Mouse (Mus musculus): ENCODE measurements around the gene Mysm1. TPM values are rescaled to one million over a fixed set of nuclear protein-coding genes. Genes with fewer than 3 reads are reported as not detected.

The Mysm1 gene
- polyA plus RNA-seq, 1 experiment from 2014 or later, result 35.0 TPM

GRCm38 (mm10) chr4:94901780-94902179 lies 77.1 kb downstream of the Mysm1 start:
- Histone ChIP-seq H3K4me3 (no peak overlapping the region), H3K27ac (replicated peaks) (no peak overlapping the region), H3K4me1 (no peaks in the 10 kb centered on the region), H3K27me3 (no peaks in the 10 kb centered on the region), H3K36me3 (no peaks in the 10 kb centered on the region), H3K9ac (replicated peaks) (no peak overlapping the region), H3K4me2 (replicated peaks) (no peak overlapping the region), H3K9me3 (no peaks in the 10 kb centered on the region)
- WGBS, result 74% methylated on average over 3 of the region's 3 CpGs
- ATAC-seq (ENCODE audit: low FRiP score, low read depth), result no peak

GRCm38 (mm10) chr4:94900744-94901143 lies 78.2 kb downstream of the Mysm1 start:
- no peak overlapping the region for H3K4me3 ChIP-seq
- no peaks in the 10 kb centered on the region for H3K27me3 ChIP-seq
- no peak for ATAC-seq (ENCODE audit: low FRiP score, low read depth)
- H3K9me3 ChIP-seq, result no peaks in the 10 kb centered on the region
- H3K27ac ChIP-seq (replicated peaks), result no peak overlapping the region
- H3K4me2 ChIP-seq (replicated peaks), result no peak overlapping the region
- no peaks in the 10 kb centered on the region for H3K36me3 ChIP-seq
- 27% methylated on average over 2 of the region's 2 CpGs for WGBS
- H3K4me1 ChIP-seq, result no peaks in the 10 kb centered on the region
- H3K9ac ChIP-seq (replicated peaks), result no peak overlapping the region

Other genes with a start within 250 kb of the Mysm1 start
- 8.6 and 10.1 TPM in 2 replicates for gene Tek, start 239.8 kb downstream of the Mysm1 start, polyA plus RNA-seq (2016; fragmentation: Nextera tagmentation; extraction: Ambion mirVana)
- 0.31 TPM in 1 of 2 replicates, not detected in the other for gene Eqtn, start 50.3 kb downstream of the Mysm1 start, polyA plus RNA-seq (2016; fragmentation: Nextera tagmentation; extraction: Ambion mirVana)
- 70.8 and 80.6 TPM in 2 replicates for gene Jun, start 73.1 kb upstream of the Mysm1 start, polyA plus RNA-seq (2016; fragmentation: Nextera tagmentation; extraction: Ambion mirVana)